ENCODE assay signal across 9 mouse cellular contexts in the genomic region with DNA sequence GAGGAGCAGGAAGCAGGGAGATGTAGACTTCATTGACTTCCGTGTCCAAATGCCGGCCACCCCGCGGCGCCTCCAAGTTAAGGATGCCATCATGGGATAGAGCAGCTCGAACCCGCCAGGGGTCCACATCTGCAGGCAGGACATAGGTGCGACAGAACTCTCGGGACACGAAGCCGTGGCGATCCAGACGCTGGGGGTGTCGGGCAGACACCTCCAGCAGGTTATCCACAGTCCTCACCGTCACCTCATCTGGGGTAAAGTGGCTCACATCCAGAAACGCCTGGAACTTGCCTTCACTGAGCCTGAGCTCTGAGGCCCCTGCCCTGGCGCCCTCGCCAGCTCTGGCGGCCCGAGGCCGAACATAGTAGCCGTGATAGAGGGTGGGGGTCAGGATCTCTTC. TPM values are rescaled to one million over a fixed set of nuclear protein-coding genes. Genes with fewer than 3 reads are reported as not detected.
DNase-seq lines count a peak whose midpoint lies in the region; ATAC-seq lines count a peak whose summit lies in the region.
"Had no signal": no experiment of that assay in that cellular context is flagged by ENCODE, and none has a peak within 500 bp of the region (broad histone marks: within the 10 kb centered on the region; RNA-seq: fewer than 3 reads in every experiment).

A gene (plus strand): TSS at position 3 of the 400 bp plus-strand sequence.

- no peak for ATAC-seq in midbrain, embryonic 13.5 days
- ATAC-seq in embryonic facial prominence, embryonic 12.5 days (ENCODE audit: insufficient number of reproducible peaks, insufficient read depth, low FRiP score, low TSS enrichment): peak; percentile 30; the same call in 1 of the 2 replicates
- no peak for ATAC-seq in heart, embryonic 15.5 days (replicated peaks; ENCODE audit: insufficient number of reproducible peaks, insufficient read depth, low FRiP score, low read depth)
- ATAC-seq in forebrain, embryonic 13.5 days: no peak

- peaks cover 13% of the 10 kb centered on the region for H3K4me1 ChIP-seq in midbrain, embryonic 10.5 days
- peaks cover 3% of the 10 kb centered on the region; the same call in 1 of the 2 replicates for H3K4me1 ChIP-seq in midbrain, embryonic 13.5 days (replicated peaks)
- H3K4me1 ChIP-seq in embryonic facial prominence, embryonic 12.5 days: peaks cover 16% of the 10 kb centered on the region
- peaks cover 40% of the 10 kb centered on the region for H3K4me1 ChIP-seq in heart, embryonic 15.5 days (replicated peaks)
- peaks cover 8% of the 10 kb centered on the region; the same call in 1 of the 2 replicates for H3K4me1 ChIP-seq in forebrain, embryonic 13.5 days

- intact Hi-C loops in left cerebral cortex, postnatal 4 days (cut with DNase I): no loop called here

- 75% methylated on average over 22 of the region's 22 CpGs for WGBS in midbrain, embryonic 10.5 days
- 78% methylated on average over 22 of the region's 22 CpGs for WGBS in midbrain, embryonic 13.5 days
- 76% methylated on average over 22 of the region's 22 CpGs for WGBS in embryonic facial prominence, embryonic 12.5 days
- 32% methylated on average over 22 of the region's 22 CpGs for WGBS in heart, embryonic 15.5 days
- 77% methylated on average over 22 of the region's 22 CpGs for WGBS in forebrain, embryonic 13.5 days

- H3K4me2 ChIP-seq in midbrain, embryonic 13.5 days (replicated peaks): no peak within 1 kb of the TSS
- no peak within 1 kb of the TSS for H3K4me2 ChIP-seq in embryonic facial prominence, embryonic 12.5 days (replicated peaks)
- H3K4me2 ChIP-seq in heart, embryonic 15.5 days: peak within 1 kb of the TSS; percentile 64
- H3K4me2 ChIP-seq in forebrain, embryonic 13.5 days: no peak within 1 kb of the TSS

- no peak for DNase-seq in midbrain, embryonic 10.5 days (ENCODE audit: low spot score)
- no peak for DNase-seq in left cerebral cortex, postnatal 4 days
- DNase-seq in right cerebral cortex, adult 2 months (ENCODE audit: low spot score in 2 of 2): no peak
- DNase-seq in urinary bladder, postnatal 4 days (ENCODE audit: low spot score in 2 of 2): no peak

- 0 out of 2 replicates have a peak within 1 kb of the TSS, but pooled peaks have one; percentile 24 for H3K27ac ChIP-seq in midbrain, embryonic 10.5 days (replicated peaks)
- no peak within 1 kb of the TSS for H3K27ac ChIP-seq in midbrain, embryonic 13.5 days
- H3K27ac ChIP-seq in embryonic facial prominence, embryonic 12.5 days: peak within 1 kb of the TSS; percentile 36; the same call in 1 of the 2 replicates
- H3K27ac ChIP-seq in heart, embryonic 15.5 days: peak within 1 kb of the TSS; percentile 100
- H3K27ac ChIP-seq in forebrain, embryonic 13.5 days: no peak within 1 kb of the TSS

- H3K27me3 ChIP-seq in midbrain, embryonic 10.5 days (ENCODE audit: low read depth, poor library complexity, severe bottlenecking): peaks cover 34% of the 10 kb centered on the region
- H3K27me3 ChIP-seq in midbrain, embryonic 13.5 days: 0 out of 2 replicates have a peak, but pooled peaks cover 10% of the 10 kb centered on the region
- H3K27me3 ChIP-seq in embryonic facial prominence, embryonic 12.5 days: 0 out of 2 replicates have a peak, but pooled peaks cover 3% of the 10 kb centered on the region
- no peaks in the 10 kb centered on the region for H3K27me3 ChIP-seq in heart, embryonic 15.5 days
- H3K27me3 ChIP-seq in forebrain, embryonic 13.5 days: peaks cover 7% of the 10 kb centered on the region; the same call in 1 of the 2 replicates

- no peaks in the 10 kb centered on the region for H3K9me3 ChIP-seq in midbrain, embryonic 10.5 days (replicated peaks)
- no peaks in the 10 kb centered on the region for H3K9me3 ChIP-seq in midbrain, embryonic 13.5 days
- H3K9me3 ChIP-seq in embryonic facial prominence, embryonic 12.5 days: no peaks in the 10 kb centered on the region
- H3K9me3 ChIP-seq in heart, embryonic 15.5 days (replicated peaks): no peaks in the 10 kb centered on the region
- H3K9me3 ChIP-seq in forebrain, embryonic 13.5 days (replicated peaks): no peaks in the 10 kb centered on the region

- H3K36me3 ChIP-seq in midbrain, embryonic 10.5 days: no peaks in the 10 kb centered on the region
- H3K36me3 ChIP-seq in midbrain, embryonic 13.5 days: no peaks in the 10 kb centered on the region
- H3K36me3 ChIP-seq in embryonic facial prominence, embryonic 12.5 days: no peaks in the 10 kb centered on the region
- H3K36me3 ChIP-seq in heart, embryonic 15.5 days: peaks cover 7% of the 10 kb centered on the region
- no peaks in the 10 kb centered on the region for H3K36me3 ChIP-seq in forebrain, embryonic 13.5 days (ENCODE audit: poor library complexity, severe bottlenecking)

- H3K9ac ChIP-seq in midbrain, embryonic 13.5 days (replicated peaks): no peak within 1 kb of the TSS
- H3K9ac ChIP-seq in embryonic facial prominence, embryonic 12.5 days: peak within 1 kb of the TSS; percentile 10; the same call in 1 of the 2 replicates
- peak within 1 kb of the TSS; percentile 56 for H3K9ac ChIP-seq in heart, embryonic 15.5 days
- no peak within 1 kb of the TSS for H3K9ac ChIP-seq in forebrain, embryonic 13.5 days

- no peak within 1 kb of the TSS for H3K4me3 ChIP-seq in midbrain, embryonic 10.5 days
- no peak within 1 kb of the TSS for H3K4me3 ChIP-seq in midbrain, embryonic 13.5 days (replicated peaks)
- H3K4me3 ChIP-seq in embryonic facial prominence, embryonic 12.5 days: no peak within 1 kb of the TSS
- peak within 1 kb of the TSS; percentile 71 for H3K4me3 ChIP-seq in heart, embryonic 15.5 days
- H3K4me3 ChIP-seq in forebrain, embryonic 13.5 days: no peak within 1 kb of the TSS

RNA-seq across cellular contexts. Expression of the gene that starts here (rescaled TPM):
- polyA plus RNA-seq in midbrain, embryonic 10.5 days (2016; fragmentation: Nextera tagmentation; extraction: Ambion mirVana): 3.6 and 5.9 TPM in 2 replicates
- polyA plus RNA-seq in midbrain, embryonic 13.5 days (2015; fragmentation: Nextera tagmentation; extraction: Ambion mirVana): 3.5 and 4.0 TPM in 2 replicates
- 25.4 and 36.0 TPM in 2 replicates for polyA plus RNA-seq in embryonic facial prominence, embryonic 12.5 days (2016; fragmentation: Nextera tagmentation; extraction: Ambion mirVana)
- polyA plus RNA-seq in heart, embryonic 15.5 days (2015; fragmentation: Nextera tagmentation; extraction: Ambion mirVana): 978 and 1,330 TPM in 2 replicates
- total RNA-seq in left cerebral cortex, postnatal 4 days (2021): 10 to 100 TPM; 39.1 to 40.9 TPM
- 4.7 and 6.5 TPM in 2 replicates for polyA plus RNA-seq in forebrain, embryonic 13.5 days (2015; fragmentation: Nextera tagmentation; extraction: Ambion mirVana)
- total RNA-seq: neutrophil, adult 5-6 weeks had no signal

Comparison
In these comparisons a context has a peak if more than half of its experiments do, and no peak if none do; other contexts are left out.
1. RNA of the gene that starts here (polyA plus RNA-seq): 978 to 1,330 TPM in heart, embryonic 15.5 days; 25.4 to 36.0 TPM in embryonic facial prominence, embryonic 12.5 days, 4.7 to 6.5 TPM in forebrain, embryonic 13.5 days, 3.6 to 5.9 TPM in midbrain, embryonic 10.5 days and 3.5 to 4.0 TPM in midbrain, embryonic 13.5 days; every median in the first group is over 10 times any median in the second.
2. H3K27ac ChIP-seq: peak in midbrain, embryonic 10.5 days (single experiment), embryonic facial prominence, embryonic 12.5 days (single experiment) and heart, embryonic 15.5 days (single experiment); none in midbrain, embryonic 13.5 days (single experiment) and forebrain, embryonic 13.5 days (single experiment).
3. H3K9ac ChIP-seq: peak in embryonic facial prominence, embryonic 12.5 days (single experiment) and heart, embryonic 15.5 days (single experiment); none in midbrain, embryonic 13.5 days (single experiment) and forebrain, embryonic 13.5 days (single experiment).